Mouse (Mus musculus) CH12.LX (cell line): ENCODE results near the gene Sp3. TPM values are rescaled to one million over a fixed set of nuclear protein-coding genes. Genes with fewer than 3 reads are reported as not detected.

ENCODE experiments used
- DNase-seq: peaks from one replicate; pipeline ENCODE4 v3.0.0-alpha.2; 2013; ENCODE audit errors: extremely low read depth
- H3K27ac ChIP-seq: 2 replicates; pipeline ENCODE4 v1.5.1; 2012; ENCODE audit warnings: low read depth, mild to moderate bottlenecking, control low read depth, moderate library complexity; ENCODE audit not compliant: insufficient read depth
- H3K27me3 ChIP-seq: replicated peaks from 2 replicates; pipeline ENCODE3; 2012; ENCODE audit warnings: inconsistent platforms
- H3K36me3 ChIP-seq, 2 experiments: replicated peaks in 1 of 2; 2 replicates each; pipeline versions ENCODE3 to v1.6.1; 2012; ENCODE audit warnings: inconsistent platforms in 1 of 2, low read length in 1 of 2, mild to moderate bottlenecking in 1 of 2, mixed read lengths in 1 of 2, moderate library complexity in 1 of 2; ENCODE audit not compliant: control insufficient read depth in 1 of 2, insufficient read depth in 1 of 2
- H3K4me1 ChIP-seq, 2 experiments: 2 replicates each; pipeline ENCODE4 v1.6.1; 2012; ENCODE audit warnings: inconsistent platforms in 1 of 2, moderate library complexity in 1 of 2; ENCODE audit not compliant: insufficient read depth in 2 of 2, control insufficient read depth in 1 of 2
- H3K4me2 ChIP-seq: 2 replicates; pipeline ENCODE4 v1.6.1; 2012; ENCODE audit warnings: low read depth, mild to moderate bottlenecking, control low read depth; ENCODE audit not compliant: poor library complexity, insufficient read depth, severe bottlenecking
- H3K4me3 ChIP-seq, 3 experiments: fragments of 150-350 bp in 1 of 3; sonication (generic) in 1 of 3; replicated peaks in 1 of 3; 2 replicates each; pipeline versions ENCODE3 to v1.5.1; 2011 to 2012; ENCODE audit warnings: low read depth in 2 of 3, low read length in 2 of 3, mild to moderate bottlenecking in 2 of 3, moderate library complexity in 2 of 3, control low read depth in 1 of 3, improper control_type of control experiment in 1 of 3, inconsistent platforms in 1 of 3, mixed read lengths in 1 of 3; ENCODE audit not compliant: poor library complexity in 1 of 3
- H3K79me2 ChIP-seq: replicated peaks from 2 replicates; pipeline ENCODE4 v1.6.1; 2012; ENCODE audit warnings: mild to moderate bottlenecking, moderate library complexity; ENCODE audit not compliant: control insufficient read depth, poor library complexity, insufficient read depth, severe bottlenecking; ENCODE audit errors: extremely low read depth
- H3K9ac ChIP-seq: 2 replicates; pipeline ENCODE4 v1.6.1; 2012; ENCODE audit warnings: low read depth, mild to moderate bottlenecking, control low read depth, moderate library complexity; ENCODE audit not compliant: insufficient read depth
- H3K9me3 ChIP-seq: replicated peaks from 2 replicates; pipeline ENCODE3; 2012; ENCODE audit warnings: low read length, inconsistent platforms, mixed read lengths
- BHLHE40 ChIP-seq: IDR thresholded peaks from 2 replicates; pipeline ENCODE4 v1.6.1; 2011; ENCODE audit warnings: mild to moderate bottlenecking, low read depth, low read length, improper control_type of control experiment
- CHD1 ChIP-seq: IDR thresholded peaks from 2 replicates; pipeline ENCODE4 v1.6.1; 2012; ENCODE audit warnings: low read depth, low read length, improper control_type of control experiment, inconsistent platforms
- ELF1 ChIP-seq: IDR thresholded peaks from 2 replicates; pipeline ENCODE4 v1.6.1; 2014; ENCODE audit warnings: low read depth, mild to moderate bottlenecking, inconsistent platforms, low read length, improper control_type of control experiment
- GABPA ChIP-seq: IDR thresholded peaks from 2 replicates; pipeline ENCODE4 v1.6.1; 2012; ENCODE audit warnings: low read depth, low read length, improper control_type of control experiment, inconsistent platforms; ENCODE audit not compliant: insufficient replicate concordance
- IRF4 ChIP-seq: IDR thresholded peaks from 2 replicates; pipeline ENCODE4 v1.6.1; 2014; ENCODE audit warnings: low read depth, mild to moderate bottlenecking, inconsistent platforms, low read length, improper control_type of control experiment
- JUN ChIP-seq: IDR thresholded peaks from 2 replicates; pipeline ENCODE4 v1.6.1; 2011; ENCODE audit warnings: low read depth, mild to moderate bottlenecking, low read length, improper control_type of control experiment, moderate library complexity; ENCODE audit not compliant: insufficient read depth
- MAFK ChIP-seq: IDR thresholded peaks from 2 replicates; pipeline ENCODE4 v1.6.1; 2011; ENCODE audit warnings: low read length, improper control_type of control experiment; ENCODE audit not compliant: insufficient replicate concordance
- MAX ChIP-seq: IDR thresholded peaks from 2 replicates; pipeline ENCODE4 v1.6.1; 2011; ENCODE audit warnings: low read length, improper control_type of control experiment
- MXI1 ChIP-seq: IDR thresholded peaks from 2 replicates; pipeline ENCODE4 v1.6.1; 2011; ENCODE audit warnings: mild to moderate bottlenecking, low read depth, low read length, improper control_type of control experiment
- MYC ChIP-seq: IDR thresholded peaks from 2 replicates; pipeline ENCODE4 v1.6.1; 2011; ENCODE audit warnings: low read depth, mild to moderate bottlenecking, improper control_type of control experiment, low read length
- NELFE ChIP-seq: IDR thresholded peaks from 2 replicates; pipeline ENCODE4 v1.6.1; 2011; ENCODE audit warnings: low read depth, low read length, improper control_type of control experiment
- NRF1 ChIP-seq: IDR thresholded peaks from 2 replicates; pipeline ENCODE4 v1.6.1; 2014; ENCODE audit warnings: low read depth, mild to moderate bottlenecking, inconsistent platforms, low read length, improper control_type of control experiment, moderate library complexity
- PAX5 ChIP-seq: IDR thresholded peaks from 2 replicates; pipeline ENCODE4 v1.6.1; 2012; ENCODE audit warnings: low read length, inconsistent platforms, mixed read lengths
- POLR2AphosphoS2 ChIP-seq: IDR thresholded peaks from 2 replicates; pipeline ENCODE4 v1.6.1; 2011; ENCODE audit warnings: low read depth, low read length, improper control_type of control experiment
- SIN3A ChIP-seq: IDR thresholded peaks from 2 replicates; pipeline ENCODE4 v1.6.1; 2012; ENCODE audit warnings: low read length, improper control_type of control experiment, inconsistent platforms
- SMC3 ChIP-seq: IDR thresholded peaks from 2 replicates; pipeline ENCODE4 v1.6.1; 2011; ENCODE audit warnings: low read depth, low read length, improper control_type of control experiment
- UBTF ChIP-seq: IDR thresholded peaks from 2 replicates; pipeline ENCODE4 v1.6.1; 2012; ENCODE audit warnings: low read depth, mild to moderate bottlenecking, inconsistent platforms, low read length, improper control_type of control experiment, moderate library complexity
- ZC3H11A ChIP-seq: IDR thresholded peaks from 2 replicates; pipeline ENCODE4 v1.6.1; 2012; ENCODE audit warnings: low read depth, mild to moderate bottlenecking, inconsistent platforms, low read length, improper control_type of control experiment
- ZKSCAN1 ChIP-seq: IDR thresholded peaks from 2 replicates; pipeline ENCODE4 v1.6.1; 2012; ENCODE audit warnings: low read depth, inconsistent platforms, low read length, improper control_type of control experiment, borderline replicate concordance
- dilution Hi-C: fragments of 300-500 bp; cut with MboI; formaldehyde crosslinking; loops from 2 replicates; pipeline ENCODE4 v1.14.3; 2020; ENCODE audit warnings: low sequenced_read_pairs; ENCODE audit not compliant: extremely low pct_unique_long_range_greater_than_20kb, extremely low pct_ligation_motif_present
- in situ Hi-C: fragments of 300-500 bp; cut with MboI; formaldehyde crosslinking; loops from 3 replicates; pipeline ENCODE4 v1.14.3; 2019; ENCODE audit warnings: low sequenced_read_pairs, low pct_ligation_motif_present, low pct_unique_long_range_greater_than_20kb, mixed read lengths
- polyA plus RNA-seq: library from polyadenylated mRNA; unstranded; fragments of >175 nt; gene quantifications from 2 replicates; pipeline ENCODE4 v1.2.1, GENCODE M21; 2012; ENCODE audit warnings: low read depth; ENCODE audit not compliant: insufficient read length
- total RNA-seq, 2 experiments: library from RNA; depleted of rRNA; stranded (reverse); fragments of 300-350 nt in 1 of 2; fragments of >200 nt in 1 of 2; gene quantifications; 2 replicates each; pipeline ENCODE4 v1.2.3; 2012 to 2014

Sp3 gene
- total and polyA plus RNA-seq, 3 experiments, result 37.7 to 86.8 (median 40.4) TPM

DNA sequence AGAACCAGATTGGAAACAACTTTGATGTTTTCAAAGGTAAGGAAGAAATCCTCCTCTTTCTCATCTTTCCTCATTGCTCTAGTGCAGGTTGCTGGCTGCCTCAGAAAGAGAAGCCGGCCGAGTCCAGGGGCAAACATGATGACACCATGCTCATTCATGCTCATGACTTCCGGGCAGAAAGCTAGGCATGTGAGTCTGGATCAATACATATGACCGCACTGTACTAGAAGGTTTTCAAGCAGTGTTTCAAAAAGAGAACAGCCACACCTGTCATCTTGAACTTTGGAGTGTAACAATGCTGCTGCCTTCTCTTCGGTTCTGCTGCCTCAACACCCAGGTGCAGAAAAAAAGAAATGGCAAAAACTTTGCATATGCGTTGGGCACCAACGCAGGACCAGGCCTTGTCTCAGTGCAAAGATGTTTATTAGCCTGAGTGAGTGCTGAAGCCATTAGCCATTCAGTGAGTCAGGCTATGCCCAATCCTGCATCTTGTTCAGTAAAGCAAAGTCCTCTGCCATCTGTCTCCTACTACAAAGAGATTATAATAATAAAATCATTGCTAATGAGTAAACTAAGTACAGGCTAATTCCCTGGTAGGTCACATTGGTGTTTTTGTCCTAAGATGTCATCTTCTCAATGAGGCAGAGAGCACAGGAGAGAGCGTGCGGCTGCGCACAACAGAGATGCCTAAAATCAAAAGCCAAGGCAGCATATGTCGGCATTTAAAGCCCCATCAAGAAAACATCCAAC lies 67.4 kb downstream of the Sp3 start:
- no peak for DNase-seq
- Histone ChIP-seq H3K79me2 (no peaks in the 10 kb centered on the region), H3K4me1 (peaks cover 3 to 23% of the 10 kb centered on the region in 2 experiments), H3K27me3 (no peaks in the 10 kb centered on the region), H3K9me3 (no peaks in the 10 kb centered on the region)
- dilution Hi-C loops, result no loop called here
- TF ChIP-seq GABPA (no peak), PAX5 (no peak), ZKSCAN1 (no peak), NRF1 (no peak), MXI1 (no peak), UBTF (no peak), ELF1 (no peak), SMC3 (no peak), MAFK (no peak), MYC (no peak), JUN (no peak), CHD1 (no peak), SIN3A (no peak), ZC3H11A (no peak), IRF4 (no peak)
- TF ChIP-seq, all 38 proteins: peak for 0
- no peak overlapping the region for H3K4me2 ChIP-seq
- H3K4me3 ChIP-seq, result no peak overlapping the region
- no peak overlapping the region for H3K27ac ChIP-seq
- in situ Hi-C loops, result no loop called here
- H3K9ac ChIP-seq, result no peak overlapping the region
- H3K36me3 ChIP-seq, result no peaks in the 10 kb centered on the region

DNA sequence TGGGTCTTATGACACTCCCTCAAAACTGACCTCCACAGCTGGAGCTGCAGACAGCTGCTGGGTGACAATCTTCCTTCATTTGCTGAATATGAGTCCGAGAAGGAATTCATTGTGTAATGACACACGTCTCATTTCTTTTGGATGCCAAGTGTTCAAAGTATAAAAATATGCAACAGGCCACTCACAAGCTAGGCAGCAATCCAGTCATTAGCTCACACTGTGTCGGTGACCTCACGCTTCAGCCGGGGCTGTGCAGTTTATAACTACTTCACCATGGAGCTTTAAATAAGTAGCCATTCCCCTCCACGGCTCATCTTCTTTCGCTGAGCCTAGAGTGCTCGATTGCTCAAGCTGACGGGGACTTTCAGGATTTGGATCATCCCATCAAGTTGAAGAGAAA lies 68.7 kb downstream of the Sp3 start:
- Histone ChIP-seq H3K9me3 (no peaks in the 10 kb centered on the region), H3K79me2 (no peaks in the 10 kb centered on the region), H3K36me3 (no peaks in the 10 kb centered on the region), H3K27me3 (no peaks in the 10 kb centered on the region), H3K4me2 (no peak overlapping the region)
- no peak for DNase-seq
- dilution Hi-C loops, result no loop called here
- TF ChIP-seq NELFE, result no peak
- TF ChIP-seq BHLHE40, result no peak
- no peak for TF ChIP-seq CHD1
- no peak for TF ChIP-seq POLR2AphosphoS2
- TF ChIP-seq MAX, result no peak
- no peak for TF ChIP-seq SIN3A
- no peak for TF ChIP-seq JUN
- TF ChIP-seq, all 38 proteins: peak for 0
- Histone ChIP-seq H3K9ac (no peak overlapping the region), H3K4me1 (peaks cover 3 to 33% of the 10 kb centered on the region in 2 experiments), H3K4me3 (no peak overlapping the region), H3K27ac (no peak overlapping the region)
- in situ Hi-C loops, result no loop called here
